Mouse (Mus musculus): ENCODE data around the gene Zfp317. TPM values are rescaled to one million over a fixed set of nuclear protein-coding genes. Genes with fewer than 3 reads are reported as not detected.

Zfp317 gene
- polyA plus RNA-seq, 1 experiment from 2014 or later = 44.8 TPM

Other genes with a start within 250 kb of the Zfp317 start
- not detected in 2 replicates for gene Olfr847, start 243.4 kb upstream of the Zfp317 start, polyA plus RNA-seq (2015; fragmentation: Nextera tagmentation; extraction: Ambion mirVana)
- not detected in 2 replicates for gene Olfr849, start 181.8 kb upstream of the Zfp317 start, polyA plus RNA-seq (2015; fragmentation: Nextera tagmentation; extraction: Ambion mirVana)
- not detected in 2 replicates for gene Olfr850, start 143.9 kb upstream of the Zfp317 start, polyA plus RNA-seq (2015; fragmentation: Nextera tagmentation; extraction: Ambion mirVana)
- gene Olfr851, start 128.8 kb upstream of the Zfp317 start, polyA plus RNA-seq (2015; fragmentation: Nextera tagmentation; extraction: Ambion mirVana) = not detected in 2 replicates
- not detected in 2 replicates for gene Olfr853, start 81.0 kb upstream of the Zfp317 start, polyA plus RNA-seq (2015; fragmentation: Nextera tagmentation; extraction: Ambion mirVana)
- gene Olfr854, start 54.7 kb upstream of the Zfp317 start, polyA plus RNA-seq (2015; fragmentation: Nextera tagmentation; extraction: Ambion mirVana) = not detected in 2 replicates
- gene Olfr855, start 39.5 kb upstream of the Zfp317 start, polyA plus RNA-seq (2015; fragmentation: Nextera tagmentation; extraction: Ambion mirVana) = not detected in 2 replicates
- not detected in 2 replicates for gene Olfr857, start 87.3 kb downstream of the Zfp317 start, polyA plus RNA-seq (2015; fragmentation: Nextera tagmentation; extraction: Ambion mirVana)
- not detected in 2 replicates for gene Olfr58, start 158.2 kb downstream of the Zfp317 start, polyA plus RNA-seq (2015; fragmentation: Nextera tagmentation; extraction: Ambion mirVana)
- gene Olfr859, start 182.8 kb downstream of the Zfp317 start, polyA plus RNA-seq (2015; fragmentation: Nextera tagmentation; extraction: Ambion mirVana) = not detected in 2 replicates
- gene Olfr860, start 227.6 kb downstream of the Zfp317 start, polyA plus RNA-seq (2015; fragmentation: Nextera tagmentation; extraction: Ambion mirVana) = not detected in 2 replicates